17 mouse cellular contexts compared by ENCODE assay signal in the genomic region with DNA sequence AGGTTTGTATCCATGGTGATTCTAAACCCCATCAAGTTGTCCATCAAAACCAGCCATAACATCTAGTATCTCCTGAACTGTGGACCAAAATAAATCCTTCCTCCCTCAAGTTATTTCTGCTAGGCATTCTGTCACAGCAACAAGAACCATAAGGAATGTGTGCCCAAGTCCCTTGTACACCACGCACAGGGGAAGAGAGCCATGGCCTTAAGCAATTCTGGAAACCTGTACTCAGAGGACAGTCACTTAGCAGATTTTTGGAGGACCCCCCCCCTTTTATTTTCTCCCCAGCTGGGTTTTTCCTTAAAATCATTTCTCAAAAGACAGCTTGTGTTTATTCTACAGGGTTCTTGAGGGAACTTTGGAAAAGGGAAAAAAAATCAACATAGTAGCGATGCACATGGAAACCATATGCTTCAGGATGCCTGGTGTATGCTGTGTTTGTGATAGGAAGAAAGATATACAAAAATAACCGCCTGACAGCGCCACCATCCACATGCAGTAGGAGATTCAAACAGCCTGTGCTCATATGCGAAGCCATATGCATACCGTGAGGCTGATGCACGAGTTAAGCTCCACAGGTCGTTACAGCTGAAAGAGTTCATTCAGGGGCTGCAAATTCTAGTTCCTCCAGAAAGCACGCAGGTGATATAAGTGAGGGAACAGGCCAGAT.
DNase-seq lines count a peak whose midpoint lies in the region; ATAC-seq lines count a peak whose summit lies in the region.
"Had no signal": no experiment of that assay in that cellular context is flagged by ENCODE, and none has a peak within 500 bp of the region (broad histone marks: within the 10 kb centered on the region; RNA-seq: fewer than 3 reads in every experiment).

No protein-coding gene starts in this region.

- 83% methylated on average over 9 of the region's 9 CpGs for WGBS in forebrain, embryonic 14.5 days
- 89% methylated on average over 9 of the region's 9 CpGs for WGBS in forebrain, embryonic 10.5 days
- 57% methylated on average over 9 of the region's 9 CpGs for WGBS in lung, embryonic 16.5 days

- no peaks in the 10 kb centered on the region for H3K4me1 ChIP-seq in forebrain, embryonic 14.5 days (ENCODE audit: control insufficient read depth, insufficient read depth, low read length)
- no peaks in the 10 kb centered on the region for H3K4me1 ChIP-seq in forebrain, embryonic 10.5 days
- 0 out of 2 replicates have a peak, but pooled peaks cover 4% of the 10 kb centered on the region for H3K4me1 ChIP-seq in lung, embryonic 16.5 days (replicated peaks; ENCODE audit: control insufficient read depth, insufficient read depth, low read length)
- H3K4me1 ChIP-seq: heart, embryonic 15.5 days; hindbrain, embryonic 12.5 days; limb, embryonic 13.5 days had no signal

- no peaks in the 10 kb centered on the region for H3K27me3 ChIP-seq in forebrain, embryonic 14.5 days (replicated peaks; ENCODE audit: control insufficient read depth, insufficient read depth, low read length)
- H3K27me3 ChIP-seq in forebrain, embryonic 10.5 days (ENCODE audit: poor library complexity, severe bottlenecking) = no peaks in the 10 kb centered on the region
- no peaks in the 10 kb centered on the region for H3K27me3 ChIP-seq in lung, embryonic 16.5 days (ENCODE audit: control insufficient read depth, insufficient read depth, low read depth, low read length)
- H3K27me3 ChIP-seq: heart, embryonic 15.5 days; hindbrain, embryonic 12.5 days; limb, embryonic 13.5 days; Patski had no signal

- intact Hi-C loops in heart, postnatal 14 days (cut with DNase I) = no loop called here

- H3K27ac ChIP-seq in forebrain, embryonic 14.5 days (ENCODE audit: low read depth, low read length) = no peak overlapping the region
- H3K27ac ChIP-seq in forebrain, embryonic 10.5 days = no peak overlapping the region
- H3K27ac ChIP-seq in lung, embryonic 16.5 days (ENCODE audit: low read length) = 0 out of 2 replicates have a peak overlapping the region, but pooled peaks have one; percentile 10
- H3K27ac ChIP-seq: gastrocnemius, adult 2 months; heart, embryonic 15.5 days; hindbrain, embryonic 12.5 days; limb, embryonic 13.5 days had no signal

- H3K4me3 ChIP-seq in forebrain, embryonic 14.5 days (ENCODE audit: low read depth, low read length) = no peak overlapping the region
- H3K4me3 ChIP-seq in forebrain, embryonic 10.5 days = no peak overlapping the region
- no peak overlapping the region for H3K4me3 ChIP-seq in lung, embryonic 16.5 days (ENCODE audit: low read length)
- H3K4me3 ChIP-seq: gastrocnemius, adult 2 months; heart, embryonic 15.5 days; hindbrain, embryonic 12.5 days; limb, embryonic 13.5 days had no signal

- H3K9me3 ChIP-seq in forebrain, embryonic 14.5 days (replicated peaks; ENCODE audit: control insufficient read depth, low read length) = no peaks in the 10 kb centered on the region
- no peaks in the 10 kb centered on the region for H3K9me3 ChIP-seq in forebrain, embryonic 10.5 days
- H3K9me3 ChIP-seq in lung, embryonic 16.5 days (ENCODE audit: control insufficient read depth, low read length) = no peaks in the 10 kb centered on the region
- H3K9me3 ChIP-seq: heart, embryonic 15.5 days; hindbrain, embryonic 12.5 days; limb, embryonic 13.5 days had no signal

- peak; percentile 48; the same call in 1 of the 2 replicates for ATAC-seq in forebrain, embryonic 14.5 days
- peak; percentile 79 for ATAC-seq in lung, embryonic 16.5 days (ENCODE audit: low read depth)
- ATAC-seq: Patski had no signal

- no peak overlapping the region for H3K4me2 ChIP-seq in forebrain, embryonic 14.5 days (ENCODE audit: low read length)
- no peak overlapping the region for H3K4me2 ChIP-seq in lung, embryonic 16.5 days (ENCODE audit: low read depth, low read length)
- H3K4me2 ChIP-seq: heart, embryonic 15.5 days; hindbrain, embryonic 12.5 days; limb, embryonic 13.5 days had no signal

- no peaks in the 10 kb centered on the region for H3K36me3 ChIP-seq in forebrain, embryonic 14.5 days (ENCODE audit: control insufficient read depth, insufficient read depth, low read length)
- H3K36me3 ChIP-seq in forebrain, embryonic 10.5 days (replicated peaks) = no peaks in the 10 kb centered on the region
- no peaks in the 10 kb centered on the region for H3K36me3 ChIP-seq in lung, embryonic 16.5 days (ENCODE audit: control insufficient read depth, insufficient read depth, low read length)
- H3K36me3 ChIP-seq: heart, embryonic 15.5 days; hindbrain, embryonic 12.5 days; limb, embryonic 13.5 days had no signal

- peak; percentile 35 for DNase-seq in forebrain, embryonic 14.5 days (ENCODE audit: low spot score)
- no peak for DNase-seq in forebrain, embryonic 10.5 days (ENCODE audit: extremely low spot score, low spot score)
- no peak for DNase-seq in lung, adult 18-20 months
- peak; percentile 23 for DNase-seq in layer of hippocampus, adult 9-11 months
- DNase-seq in telencephalon, adult 2 months (ENCODE audit: low read depth, low spot score) = peak; percentile 36
- DNase-seq in heart, postnatal 14 days = no peak
- no peak for DNase-seq in B cell, adult 2 months
- DNase-seq: cerebellum, adult 18-20 months; gastrocnemius, adult 2 months; heart, adult 18-20 months; spleen, adult 18-20 months; thymus, postnatal 25 days had no signal

- no peak overlapping the region for H3K9ac ChIP-seq in forebrain, embryonic 14.5 days (ENCODE audit: low read length)
- no peak overlapping the region for H3K9ac ChIP-seq in lung, embryonic 16.5 days (ENCODE audit: low read length)
- H3K9ac ChIP-seq: heart, embryonic 15.5 days; hindbrain, embryonic 12.5 days; limb, embryonic 13.5 days had no signal

Comparison
In these comparisons a context has a peak if more than half of its experiments do, and no peak if none do; other contexts are left out.
1. DNase-seq: peak in forebrain, embryonic 14.5 days (single experiment), layer of hippocampus, adult 9-11 months (single experiment) and telencephalon, adult 2 months (single experiment); none in forebrain, embryonic 10.5 days (single experiment), lung, adult 18-20 months (0 of 2), heart, postnatal 14 days (0 of 2) and B cell, adult 2 months (0 of 2).